Mouse (Mus musculus) heart, embryonic 12.5 days (tissue): ENCODE data around the gene Disp3. TPM values are rescaled to one million over a fixed set of nuclear protein-coding genes. Genes with fewer than 3 reads are reported as not detected.

Source experiments
- ATAC-seq: fragments of 200-750 bp; cut with Nextera tagmentation; 2 replicates; pipeline ENCODE4 v1.8.0; 2017; ENCODE audit warnings: moderate TSS enrichment, moderate library complexity; ENCODE audit not compliant: insufficient number of reproducible peaks, low FRiP score
- H3K27ac ChIP-seq: fragments of 300-500 bp; sonication (generic); 2 replicates; pipeline ENCODE4 v1.5.1; 2016; ENCODE audit warnings: mild to moderate bottlenecking, moderate library complexity; ENCODE audit not compliant: poor library complexity, severe bottlenecking
- H3K27me3 ChIP-seq: fragments of 300-500 bp; sonication (generic); replicated peaks from 2 replicates; pipeline ENCODE4 v1.6.1; 2016; ENCODE audit warnings: mild to moderate bottlenecking, moderate library complexity
- H3K36me3 ChIP-seq: fragments of 300-500 bp; sonication (generic); 2 replicates; pipeline ENCODE4 v1.6.1; 2016; ENCODE audit warnings: mild to moderate bottlenecking, moderate library complexity
- H3K4me1 ChIP-seq: fragments of 300-500 bp; sonication (generic); replicated peaks from 2 replicates; pipeline ENCODE4 v1.6.1; 2016; ENCODE audit warnings: mild to moderate bottlenecking
- H3K4me2 ChIP-seq: fragments of 300-500 bp; sonication (generic); 2 replicates; pipeline ENCODE4 v1.6.1; 2016; ENCODE audit warnings: mild to moderate bottlenecking, moderate library complexity
- H3K4me3 ChIP-seq: fragments of 300-500 bp; sonication (generic); 2 replicates; pipeline ENCODE4 v1.5.1; 2016; ENCODE audit warnings: mild to moderate bottlenecking
- H3K9ac ChIP-seq: fragments of 300-500 bp; sonication (generic); 2 replicates; pipeline ENCODE4 v1.6.1; 2016; ENCODE audit warnings: mild to moderate bottlenecking, moderate library complexity
- H3K9me3 ChIP-seq: fragments of 300-500 bp; sonication (generic); replicated peaks from 2 replicates; pipeline ENCODE4 v1.6.1; 2016; ENCODE audit warnings: mild to moderate bottlenecking, moderate library complexity
- WGBS: fragments of 180-500 bp; shearing (Covaris S2); methylation state at CpG from one replicate; pipeline ENCODE4 v1.1.7; 2016; 5-methylcytosine and 5-hydroxymethylcytosine counted together
- polyA plus RNA-seq: library from polyadenylated mRNA; unstranded; fragments of >200 nt; fragmentation: Nextera tagmentation; extraction: Ambion mirVana; gene quantifications from 2 replicates; pipeline ENCODE4 v1.2.1, GENCODE M21; 2016

Disp3 gene
- polyA plus RNA-seq, 1 experiment from 2014 or later = 0.10 TPM

GRCm38 (mm10) chr4:148240387-148240786 is 47.4 kb downstream of the Disp3 start:
- H3K4me3 ChIP-seq = no peak overlapping the region
- H3K27ac ChIP-seq = no peak overlapping the region
- H3K36me3 ChIP-seq = no peaks in the 10 kb centered on the region
- H3K4me1 ChIP-seq = no peaks in the 10 kb centered on the region
- no peak for ATAC-seq
- H3K27me3 ChIP-seq = peaks cover 6% of the 10 kb centered on the region; the same call in 1 of the 2 replicates
- 73% methylated on average over 9 of the region's 9 CpGs for WGBS
- H3K4me2 ChIP-seq = no peak overlapping the region
- H3K9ac ChIP-seq = no peak overlapping the region
- no peaks in the 10 kb centered on the region for H3K9me3 ChIP-seq

- H3K27me3 ChIP-seq = peaks cover 6% of the 10 kb centered on the region; the same call in 1 of the 2 replicates
- no peaks in the 10 kb centered on the region for H3K36me3 ChIP-seq
- no peak overlapping the region for H3K4me3 ChIP-seq
- WGBS = 80% methylated on average over 10 of the region's 10 CpGs
- no peaks in the 10 kb centered on the region for H3K9me3 ChIP-seq
- H3K4me2 ChIP-seq = no peak overlapping the region
- H3K27ac ChIP-seq = no peak overlapping the region
- H3K9ac ChIP-seq = no peak overlapping the region
- ATAC-seq = no peak
- H3K4me1 ChIP-seq = no peaks in the 10 kb centered on the region
Measured at GRCm38 (mm10) chr4:148239474-148240130, 48.2 kb downstream of the Disp3 start.

DNA sequence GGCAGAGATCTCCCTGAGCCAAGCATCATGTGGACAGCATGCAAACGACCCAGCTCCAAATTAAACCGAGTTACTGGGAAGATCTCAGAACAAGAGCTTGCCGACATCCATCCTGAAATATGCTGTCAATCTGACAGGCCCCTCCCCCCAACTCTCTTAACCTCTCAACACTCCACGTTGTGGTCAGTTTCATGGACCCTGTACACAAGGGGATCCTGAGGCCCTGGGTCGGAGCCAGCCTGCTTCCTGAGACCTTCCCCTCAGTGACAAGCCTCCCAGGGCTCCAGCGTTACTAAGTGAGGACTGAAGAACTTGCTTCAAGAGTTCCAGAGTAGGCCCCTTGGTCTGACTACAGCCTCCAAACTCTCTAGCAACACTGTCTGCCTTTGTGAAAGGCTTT is 48.8 kb downstream of the Disp3 start:
- ATAC-seq = no peak
- Histone ChIP-seq H3K4me2 (no peak overlapping the region), H3K9me3 (no peaks in the 10 kb centered on the region), H3K27me3 (peaks cover 6% of the 10 kb centered on the region; the same call in 1 of the 2 replicates), H3K9ac (no peak overlapping the region), H3K27ac (no peak overlapping the region), H3K4me1 (no peaks in the 10 kb centered on the region), H3K4me3 (no peak overlapping the region), H3K36me3 (no peaks in the 10 kb centered on the region)
- WGBS = 43% methylated on average over 6 of the region's 6 CpGs

- Histone ChIP-seq H3K4me1 (no peaks in the 10 kb centered on the region), H3K4me2 (no peak overlapping the region)
Measured at GRCm38 (mm10) chr4:148238218-148238617, 49.5 kb downstream of the Disp3 start.

GRCm38 (mm10) chr4:148236664-148237063 is 51.1 kb downstream of the Disp3 start:
- H3K9me3 ChIP-seq = no peaks in the 10 kb centered on the region
- no peaks in the 10 kb centered on the region for H3K36me3 ChIP-seq
- H3K4me1 ChIP-seq = no peaks in the 10 kb centered on the region
- H3K27ac ChIP-seq = no peak overlapping the region
- H3K9ac ChIP-seq = no peak overlapping the region
- H3K4me3 ChIP-seq = no peak overlapping the region
- ATAC-seq = no peak
- peaks cover 12% of the 10 kb centered on the region; the same call in 1 of the 2 replicates for H3K27me3 ChIP-seq
- no peak overlapping the region for H3K4me2 ChIP-seq
- WGBS = 76% methylated on average over 8 of the region's 8 CpGs

More at GRCm38 (mm10) chr4:148238218-148238617, 49.5 kb downstream of the Disp3 start:
- Histone ChIP-seq H3K27me3 (peaks cover 11% of the 10 kb centered on the region; the same call in 1 of the 2 replicates), H3K36me3 (no peaks in the 10 kb centered on the region), H3K27ac (no peak overlapping the region), H3K9ac (no peak overlapping the region), H3K9me3 (no peaks in the 10 kb centered on the region), H3K4me3 (no peak overlapping the region)
- WGBS = 45% methylated on average over 9 of the region's 9 CpGs
- ATAC-seq = no peak

GRCm38 (mm10) chr4:148233061-148233460 is 54.7 kb downstream of the Disp3 start:
- H3K9ac ChIP-seq = no peak overlapping the region
- 65% methylated on average over 9 of the region's 9 CpGs for whole genome bisulfite sequencing
- no peak overlapping the region for H3K4me3 ChIP-seq
- H3K36me3 ChIP-seq = no peaks in the 10 kb centered on the region
- peaks cover 13% of the 10 kb centered on the region for H3K27me3 ChIP-seq
- no peaks in the 10 kb centered on the region for H3K9me3 ChIP-seq
- no peak for ATAC-seq
- H3K4me1 ChIP-seq = no peaks in the 10 kb centered on the region
- no peak overlapping the region for H3K4me2 ChIP-seq
- no peak overlapping the region for H3K27ac ChIP-seq

- Histone ChIP-seq H3K4me1 (no peaks in the 10 kb centered on the region), H3K36me3 (no peaks in the 10 kb centered on the region), H3K9ac (no peak overlapping the region), H3K27me3 (peaks cover 14% of the 10 kb centered on the region), H3K4me3 (no peak overlapping the region), H3K4me2 (no peak overlapping the region), H3K27ac (no peak overlapping the region), H3K9me3 (no peaks in the 10 kb centered on the region)
- no peak for ATAC-seq
- 62% methylated on average over 10 of the region's 10 CpGs for WGBS
Measured at GRCm38 (mm10) chr4:148232615-148233014, 55.1 kb downstream of the Disp3 start.

- Histone ChIP-seq H3K9me3 (no peaks in the 10 kb centered on the region), H3K9ac (no peak overlapping the region), H3K36me3 (no peaks in the 10 kb centered on the region), H3K4me3 (no peak overlapping the region), H3K27ac (no peak overlapping the region), H3K4me1 (no peaks in the 10 kb centered on the region), H3K27me3 (peaks cover 14% of the 10 kb centered on the region), H3K4me2 (no peak overlapping the region)
- WGBS = 60% methylated on average over 4 of the region's 4 CpGs
- ATAC-seq = no peak
Measured at GRCm38 (mm10) chr4:148232124-148232523, 55.6 kb downstream of the Disp3 start.

GRCm38 (mm10) chr4:148229646-148230045 is 58.1 kb downstream of the Disp3 start:
- no peaks in the 10 kb centered on the region for H3K4me1 ChIP-seq
- H3K27me3 ChIP-seq = peaks cover 15% of the 10 kb centered on the region
- H3K4me2 ChIP-seq = no peak overlapping the region
- no peaks in the 10 kb centered on the region for H3K36me3 ChIP-seq
- no peak for ATAC-seq
- H3K9me3 ChIP-seq = no peaks in the 10 kb centered on the region
- no peak overlapping the region for H3K4me3 ChIP-seq
- no peak overlapping the region for H3K27ac ChIP-seq
- H3K9ac ChIP-seq = no peak overlapping the region
- 8% methylated on average over 16 of the region's 16 CpGs for WGBS

GRCm38 (mm10) chr4:148222983-148223382 is 64.8 kb downstream of the Disp3 start:
- no peak overlapping the region for H3K9ac ChIP-seq
- 33% methylated on average over 10 of the region's 10 CpGs for WGBS
- H3K9me3 ChIP-seq = no peaks in the 10 kb centered on the region
- no peak overlapping the region for H3K4me3 ChIP-seq
- H3K27me3 ChIP-seq = peaks cover 61% of the 10 kb centered on the region
- H3K27ac ChIP-seq = no peak overlapping the region
- H3K4me1 ChIP-seq = no peaks in the 10 kb centered on the region
- ATAC-seq = no peak
- no peaks in the 10 kb centered on the region for H3K36me3 ChIP-seq
- no peak overlapping the region for H3K4me2 ChIP-seq

DNA sequence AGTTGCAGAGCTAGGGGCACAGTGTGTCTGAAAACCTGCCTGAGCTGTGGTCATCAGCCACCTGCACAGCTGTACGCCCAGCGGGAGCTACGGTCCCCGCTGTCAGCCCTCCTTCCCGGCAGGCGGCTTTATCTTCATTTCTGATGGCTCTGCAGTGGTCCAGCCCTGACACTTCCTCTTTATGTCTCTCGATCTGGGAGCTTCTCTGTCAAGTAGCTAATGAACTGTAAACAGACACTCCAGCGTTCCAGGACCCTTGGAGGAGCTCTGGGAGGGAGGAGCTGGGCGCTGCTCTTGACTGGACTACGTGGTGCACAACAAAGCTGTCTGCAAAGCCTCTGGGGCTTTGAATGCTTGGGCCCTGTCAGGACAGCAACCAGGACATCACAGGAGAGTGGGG is 67.1 kb downstream of the Disp3 start:
- WGBS = 3% methylated on average over 10 of the region's 10 CpGs
- peaks cover 78% of the 10 kb centered on the region for H3K27me3 ChIP-seq
- no peaks in the 10 kb centered on the region for H3K36me3 ChIP-seq
- H3K27ac ChIP-seq = no peak overlapping the region
- no peaks in the 10 kb centered on the region for H3K4me1 ChIP-seq
- no peaks in the 10 kb centered on the region for H3K9me3 ChIP-seq
- ATAC-seq = no peak
- H3K9ac ChIP-seq = no peak overlapping the region
- no peak overlapping the region for H3K4me2 ChIP-seq
- no peak overlapping the region for H3K4me3 ChIP-seq

- Histone ChIP-seq H3K36me3 (no peaks in the 10 kb centered on the region), H3K9me3 (no peaks in the 10 kb centered on the region), H3K27me3 (peaks cover 93% of the 10 kb centered on the region), H3K27ac (no peak overlapping the region), H3K4me3 (no peak overlapping the region), H3K4me2 (no peak overlapping the region), H3K9ac (no peak overlapping the region), H3K4me1 (no peaks in the 10 kb centered on the region)
- no peak for ATAC-seq
- 21% methylated on average over 10 of the region's 10 CpGs for WGBS
Measured at GRCm38 (mm10) chr4:148218238-148218637, 69.5 kb downstream of the Disp3 start.
